Mouse (Mus musculus): ENCODE measurements around the gene Siglecg.
"Not testable (repeated sequence)": the region's sequence is repeated elsewhere in the genome, so short reads cannot be mapped to it uniquely, and the experiment has no call there.

Siglecg gene

DNA sequence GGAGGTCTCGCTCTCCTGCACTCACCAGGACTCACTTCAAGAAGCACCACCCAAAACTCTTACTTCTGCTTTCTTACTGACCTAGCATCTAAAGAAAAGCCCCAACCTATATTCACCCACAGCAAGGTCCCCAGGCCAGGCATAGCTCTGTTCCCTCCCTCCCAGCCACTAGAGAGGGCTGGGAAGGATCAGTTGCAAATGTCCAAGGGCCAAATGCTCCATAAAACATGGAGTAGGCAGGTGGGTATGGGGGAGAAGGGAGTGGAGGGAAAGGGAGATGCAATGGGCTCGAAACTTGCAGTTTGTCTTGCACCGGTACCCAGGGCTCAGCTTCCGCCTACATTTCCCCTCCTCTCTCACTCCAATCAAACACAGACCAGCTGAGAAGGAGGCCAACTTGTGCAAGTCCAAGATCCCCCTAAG, at the start of gene Siglecg:
TSS of gene Siglecg (plus strand) at position 74 of the 423 bp plus-strand sequence.
- no peak for DNase-seq (ENCODE audit: low spot score in 2 of 2)

DNA sequence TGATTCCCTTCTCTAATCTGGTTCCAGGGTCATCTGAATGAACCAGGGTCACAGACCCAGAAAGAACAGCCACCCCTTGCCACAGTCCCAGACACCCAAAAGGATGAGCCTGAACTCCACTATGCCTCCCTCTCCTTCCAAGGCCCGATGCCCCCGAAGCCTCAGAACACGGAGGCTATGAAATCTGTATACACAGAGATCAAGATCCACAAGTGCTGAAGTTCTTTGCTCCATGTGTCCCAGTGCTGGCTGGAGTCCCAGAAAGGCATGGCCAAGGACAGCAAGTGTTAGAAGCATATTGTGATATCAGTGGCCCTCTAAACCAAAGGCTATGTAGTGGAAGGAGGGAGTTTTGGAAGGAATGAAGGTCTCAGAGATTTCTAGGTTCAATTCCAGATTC, 49.4 kb upstream of the Siglecg start:
- DNase-seq (ENCODE audit: low spot score in 2 of 2): no peak

DNA sequence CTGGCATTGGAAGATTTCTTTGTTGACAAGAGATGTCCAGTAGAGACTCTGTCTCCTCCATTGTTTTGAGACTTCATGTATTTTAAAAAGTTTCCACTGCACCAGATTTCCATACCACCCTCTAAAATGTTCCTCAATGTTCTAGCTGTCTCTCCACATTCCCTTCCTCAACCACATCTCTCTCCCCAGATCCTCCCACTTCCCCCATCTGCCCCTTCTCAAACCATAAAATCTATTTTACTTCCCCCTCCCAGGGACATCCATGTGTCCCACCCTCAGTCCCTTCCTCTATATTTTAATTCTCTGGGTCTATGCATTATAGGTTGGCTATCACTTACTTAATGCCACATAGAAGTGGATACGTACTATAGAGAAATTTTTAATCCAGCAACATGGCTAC, 46.6 kb upstream of the Siglecg start:
- no peak for DNase-seq (ENCODE audit: low spot score in 2 of 2)

DNA sequence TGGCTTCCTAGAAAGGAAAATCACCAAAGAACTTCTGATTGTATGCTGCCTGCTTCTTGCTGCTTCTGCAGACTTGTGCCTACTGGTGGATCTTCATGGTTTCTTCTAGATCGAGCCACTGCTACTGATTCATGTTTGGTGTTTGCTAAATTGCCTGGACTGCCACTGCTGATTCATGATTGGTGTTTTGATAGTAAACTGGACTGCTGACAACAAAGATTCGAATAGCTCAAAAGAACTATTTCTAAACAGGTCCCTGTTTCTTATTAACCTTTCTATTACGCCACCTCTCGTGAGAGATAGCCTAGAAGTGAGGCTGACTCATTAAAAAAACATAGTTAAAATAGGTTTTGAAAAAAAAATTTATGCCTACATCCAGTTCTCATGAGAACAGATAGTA, 46.0 kb upstream of the Siglecg start:
- DNase-seq (ENCODE audit: low spot score in 2 of 2): no peak

DNA sequence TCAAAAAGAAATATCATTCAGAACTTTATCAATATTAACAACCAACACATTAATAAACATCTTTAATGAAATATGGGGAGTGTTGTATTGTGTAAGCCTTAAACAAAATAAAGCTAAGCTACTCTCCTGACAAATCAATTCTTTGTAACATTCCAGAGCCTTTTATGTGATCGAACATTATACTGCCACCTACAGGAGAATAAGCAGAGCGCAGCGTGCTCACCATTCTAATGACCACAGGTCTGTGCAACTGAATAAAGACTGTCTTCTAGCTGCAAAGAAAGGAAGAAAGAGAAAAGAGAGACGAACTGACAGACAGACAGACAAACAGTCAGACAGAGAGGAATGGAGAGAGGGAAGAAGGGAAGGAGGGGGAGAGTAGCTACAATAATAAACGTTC, 29.8 kb upstream of the Siglecg start:
- peak; percentile 29 to 60 for DNase-seq (ENCODE audit: low spot score in 2 of 2)

DNA sequence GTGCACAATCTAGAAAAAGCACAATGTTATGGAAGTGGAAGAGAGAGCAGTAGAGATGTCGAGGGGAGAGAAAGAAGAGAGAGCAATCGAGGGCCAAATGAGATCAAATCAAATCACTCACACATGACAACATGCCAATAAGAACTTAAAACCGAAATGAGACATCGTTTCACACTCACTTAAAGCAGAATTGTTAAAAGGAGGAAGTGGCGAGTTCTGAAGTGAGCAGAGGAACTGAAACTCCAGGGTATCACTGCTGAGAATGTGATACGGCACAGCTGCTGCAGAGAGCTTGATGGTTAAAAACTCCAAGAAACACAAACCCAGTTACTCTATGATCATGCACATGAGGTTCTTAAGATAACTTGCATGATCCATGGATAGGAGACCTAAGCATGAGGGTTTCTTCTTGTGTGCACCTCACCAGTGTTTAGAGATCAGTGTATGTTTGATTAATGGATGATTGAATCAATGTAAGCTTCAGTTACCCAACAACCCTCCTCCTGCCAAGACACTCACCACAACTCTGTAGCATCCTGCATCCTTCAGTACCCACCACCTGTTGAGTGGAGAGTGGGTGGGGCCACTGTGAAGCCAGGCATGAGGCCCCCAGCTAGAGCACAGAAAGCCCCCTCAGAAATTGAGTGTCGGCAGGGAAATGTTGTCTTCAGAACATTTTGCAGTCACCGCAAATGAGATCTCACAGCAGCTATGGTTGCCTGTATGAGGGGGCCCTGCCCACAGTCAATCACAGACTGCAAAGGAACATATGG, 15.5 kb upstream of the Siglecg start:
- no peak for DNase-seq (ENCODE audit: low spot score in 2 of 2)

DNA sequence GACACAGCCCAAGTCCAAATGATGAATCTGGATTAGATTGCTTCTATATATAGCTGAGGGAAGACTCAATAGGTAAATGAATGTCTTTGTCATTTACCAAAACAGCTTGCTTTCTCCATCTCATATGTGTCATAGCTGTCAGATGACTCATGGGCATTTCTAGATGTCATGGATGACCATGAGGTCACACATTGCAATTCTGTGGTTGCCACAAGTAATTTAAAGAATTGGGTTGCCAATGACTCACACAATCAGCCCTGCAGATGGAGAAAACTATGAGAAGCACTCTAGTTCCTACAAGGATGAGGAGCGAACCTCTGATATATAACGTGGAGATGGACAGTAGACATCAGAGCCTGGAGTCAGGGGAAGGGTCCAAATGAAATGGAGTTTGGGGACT, 8.5 kb upstream of the Siglecg start:
- DNase-seq (ENCODE audit: low spot score in 2 of 2): no peak

DNA sequence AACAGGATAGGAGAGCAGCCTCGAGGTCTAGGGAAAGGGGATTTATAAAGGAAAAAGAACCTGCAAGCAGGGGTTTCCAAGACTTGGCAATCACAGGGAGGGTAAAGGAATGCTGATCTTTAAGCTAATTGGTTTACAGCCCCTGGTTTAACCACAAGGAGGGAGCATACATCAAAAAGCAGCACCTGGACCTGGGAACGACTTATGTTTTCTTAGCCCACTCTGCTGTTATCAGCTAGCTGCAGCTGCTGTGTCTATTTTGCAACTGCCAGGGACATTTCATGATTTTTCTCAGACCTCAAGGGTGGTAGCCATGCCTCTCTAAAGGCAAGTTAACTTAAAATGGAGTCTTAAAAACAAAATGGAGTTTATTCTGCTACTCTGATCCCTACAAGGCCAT, 5.3 kb upstream of the Siglecg start:
- DNase-seq (ENCODE audit: low spot score in 2 of 2): no peak

DNA sequence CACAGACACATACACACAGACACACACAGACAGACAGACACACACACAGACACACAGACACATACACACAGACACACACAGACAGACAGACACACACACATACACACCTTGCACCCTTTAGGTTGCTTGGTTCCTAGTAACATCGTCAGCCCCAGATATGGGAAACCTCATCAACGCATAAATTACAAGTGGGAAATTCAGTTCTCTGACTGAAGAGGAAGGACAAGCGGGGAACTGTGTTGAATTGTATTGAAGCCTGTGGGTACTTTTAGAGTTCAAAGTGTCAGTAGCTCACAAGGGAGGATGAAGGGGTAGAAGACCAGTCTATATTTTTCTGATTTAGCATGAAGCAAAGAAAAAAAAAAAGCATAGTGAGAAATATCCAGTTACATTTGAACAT, 431 bp upstream of the Siglecg start:
- DNase-seq (ENCODE audit: low spot score in 2 of 2): no peak

DNA sequence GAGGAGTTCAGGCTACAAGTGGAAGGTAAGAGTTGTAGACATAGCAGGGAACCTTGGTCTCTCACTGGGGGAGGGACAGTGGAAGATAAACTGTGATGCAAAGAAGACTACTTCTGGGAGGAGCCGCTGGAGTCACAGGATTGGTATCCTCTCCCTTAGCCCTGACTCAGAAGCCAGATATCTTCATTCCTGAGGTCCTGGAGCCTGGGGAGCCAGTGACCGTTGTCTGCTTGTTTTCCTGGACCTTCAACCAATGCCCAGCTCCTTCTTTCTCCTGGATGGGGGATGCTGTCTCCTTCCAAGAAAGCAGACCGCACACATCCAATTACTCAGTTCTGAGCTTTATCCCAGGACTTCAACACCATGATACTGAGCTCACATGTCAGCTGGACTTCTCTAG, 1.1 kb downstream of the Siglecg start:
- DNase-seq (ENCODE audit: low spot score in 2 of 2): no peak

DNA sequence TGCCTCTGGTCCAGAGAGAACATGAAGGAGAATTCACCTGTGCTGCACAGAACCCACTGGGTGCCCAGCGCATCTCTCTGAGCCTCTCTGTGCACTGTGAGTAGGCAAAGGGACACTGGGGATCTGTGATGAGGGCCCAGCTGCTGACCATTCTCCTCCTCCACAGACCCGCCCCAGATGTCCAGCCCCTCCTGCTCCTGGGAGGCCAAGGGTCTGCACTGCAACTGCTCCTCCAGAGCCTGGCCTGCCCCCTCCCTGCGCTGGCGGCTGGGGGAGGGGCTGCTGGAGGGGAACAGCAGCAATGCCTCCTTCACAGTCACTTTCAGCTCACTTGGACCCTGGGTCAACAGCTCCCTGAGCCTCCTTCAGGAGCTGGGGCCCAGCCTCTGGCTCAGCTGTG, 3.7 kb downstream of the Siglecg start:
- DNase-seq (ENCODE audit: low spot score in 2 of 2): not testable (repeated sequence)

DNA sequence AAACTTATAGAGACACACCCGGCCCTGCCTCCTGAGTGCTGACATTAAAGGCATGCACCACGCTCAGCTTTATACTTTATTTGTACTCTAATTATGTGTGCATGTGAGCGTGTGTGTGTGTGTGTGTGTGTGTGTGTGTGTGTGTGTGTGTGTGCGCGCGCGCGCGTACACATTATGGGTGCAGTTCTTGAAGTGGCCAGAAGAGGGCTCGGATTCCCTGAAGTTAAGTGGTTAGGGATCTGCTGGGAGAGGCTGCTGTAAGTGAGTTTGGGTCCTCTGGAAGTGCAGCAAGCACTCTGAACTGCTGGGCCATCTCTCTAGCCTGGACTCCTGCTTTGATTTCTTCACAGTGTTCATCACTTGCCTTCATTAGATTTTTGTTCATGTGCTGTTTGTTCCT, 9.3 kb downstream of the Siglecg start:
- DNase-seq (ENCODE audit: low spot score in 2 of 2): no peak

DNA sequence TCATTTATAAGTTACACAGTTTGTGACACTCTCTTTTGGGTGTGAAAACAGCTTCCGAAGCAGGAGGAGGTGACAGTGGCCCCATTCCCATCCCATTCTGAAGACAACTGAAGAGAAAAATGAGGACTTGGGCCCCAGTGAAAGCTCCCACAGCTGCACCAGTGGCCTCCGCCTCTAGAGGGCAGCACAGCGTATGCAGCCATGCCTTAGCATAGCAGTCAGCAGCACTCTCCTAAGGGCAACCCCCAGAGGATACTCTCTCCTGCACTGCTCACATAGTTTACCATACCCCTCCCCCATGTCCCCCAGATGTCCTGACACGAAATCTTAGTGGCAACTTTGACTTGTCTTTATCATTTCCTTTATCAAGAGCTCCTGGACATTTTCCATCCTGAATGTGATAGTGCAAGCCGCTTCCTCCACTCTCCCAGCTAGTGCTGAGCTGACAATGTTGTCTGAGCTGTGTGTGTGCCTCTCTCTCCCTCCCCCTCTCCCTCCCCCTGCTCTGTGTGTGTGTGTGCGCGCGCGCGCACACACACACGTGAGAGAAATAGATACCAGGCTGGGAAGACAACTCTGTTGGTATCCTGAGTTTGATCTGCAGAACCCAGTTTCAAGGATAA, 15.1 kb downstream of the Siglecg start:
- DNase-seq (ENCODE audit: low spot score in 2 of 2): peak; percentile 85 to 90

DNA sequence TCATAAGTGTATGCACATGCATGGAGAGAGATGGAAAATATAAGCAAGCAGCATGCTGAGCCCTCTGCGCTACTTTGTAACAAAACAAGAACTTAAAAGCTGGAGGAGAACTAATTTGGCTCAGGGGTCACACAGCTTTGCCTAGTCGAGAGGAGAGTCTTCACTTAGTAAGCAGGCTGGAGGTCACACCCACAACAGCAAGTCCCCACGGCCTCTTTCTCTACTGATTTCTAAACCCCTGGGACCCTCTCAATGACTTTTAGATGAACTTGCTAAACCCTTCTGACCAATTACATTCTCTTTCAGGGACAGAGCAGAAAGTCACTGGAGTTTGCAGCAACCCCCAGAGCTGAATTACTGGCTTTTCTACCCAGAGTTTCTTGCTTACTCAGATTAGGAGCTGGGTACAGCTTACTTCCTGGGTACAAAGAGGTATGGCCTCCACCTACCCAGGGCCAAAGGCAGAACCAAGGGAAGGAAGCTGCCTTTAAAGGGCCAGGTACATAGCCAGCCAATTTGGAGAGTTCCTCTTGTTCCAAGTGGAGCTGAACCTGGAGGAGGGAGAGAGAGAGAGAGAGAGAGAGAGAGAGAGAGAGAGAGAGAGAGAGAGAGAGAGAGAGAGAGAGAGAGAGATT, 16.1 kb downstream of the Siglecg start:
- DNase-seq (ENCODE audit: low spot score in 2 of 2): no peak

DNA sequence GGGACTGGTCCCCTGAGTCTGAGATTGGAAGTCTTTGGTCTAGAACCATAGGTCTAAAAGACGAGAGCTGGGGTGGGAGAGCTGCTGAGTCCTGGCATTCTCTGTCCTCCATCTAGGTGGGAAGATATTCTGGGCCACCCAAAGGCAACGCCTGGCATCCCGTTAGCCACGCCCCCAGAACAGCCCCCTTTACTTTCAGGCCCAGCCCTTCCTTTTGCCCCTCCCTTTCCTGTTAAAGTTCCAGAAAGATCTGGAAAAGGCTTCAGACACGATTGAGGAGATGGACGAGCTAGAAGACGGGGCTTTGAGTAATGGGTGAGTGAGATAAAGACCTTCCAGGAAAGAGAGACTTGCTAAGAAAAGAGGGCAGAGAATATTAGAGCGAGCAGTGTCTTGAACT, 19.4 kb downstream of the Siglecg start, which contains the start of gene Lim2:
TSS of gene Lim2 (plus strand) at position 265 of the 400 bp plus-strand sequence.
- no peak for DNase-seq (ENCODE audit: low spot score in 2 of 2)

DNA sequence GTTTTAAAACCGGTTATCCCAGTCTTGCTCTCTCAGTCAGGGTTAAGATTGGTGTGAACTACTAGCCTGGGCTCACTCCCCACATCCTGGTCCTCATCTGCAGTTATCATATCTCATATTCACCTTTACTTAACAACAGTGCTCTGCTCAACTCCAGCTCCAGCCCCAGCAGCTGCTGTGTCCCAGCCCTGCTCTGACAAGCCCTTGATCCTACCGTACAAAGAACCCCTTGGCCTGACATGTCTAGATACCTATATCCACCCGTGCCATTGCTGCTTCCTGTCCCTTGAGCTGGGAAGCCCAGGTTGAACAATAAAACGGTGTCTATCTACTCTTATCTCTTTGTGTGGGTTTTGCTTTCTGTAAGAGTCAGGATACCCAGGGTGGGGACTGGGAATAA, 21.5 kb downstream of the Siglecg start:
- DNase-seq (ENCODE audit: low spot score in 2 of 2): no peak

DNA sequence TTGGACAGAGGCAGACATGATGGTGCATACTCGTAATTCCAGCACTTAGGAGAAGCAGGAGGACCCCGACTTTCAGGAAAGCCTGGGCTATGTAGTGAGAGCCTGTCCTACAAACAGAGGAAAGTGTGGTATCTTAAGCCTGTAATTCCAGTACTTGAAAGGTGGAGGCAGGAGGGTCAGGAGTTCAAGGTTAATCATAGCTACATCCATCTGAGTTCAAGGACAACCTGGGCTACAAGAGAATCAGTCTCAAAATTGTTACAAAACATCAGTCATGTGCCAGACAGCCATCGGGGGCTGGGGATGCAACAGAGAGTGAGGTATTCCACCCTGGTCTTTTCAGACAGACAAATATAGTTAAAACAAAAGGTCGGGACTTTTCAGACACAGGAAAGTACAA, 24.9 kb downstream of the Siglecg start:
- no peak for DNase-seq (ENCODE audit: low spot score in 2 of 2)

DNA sequence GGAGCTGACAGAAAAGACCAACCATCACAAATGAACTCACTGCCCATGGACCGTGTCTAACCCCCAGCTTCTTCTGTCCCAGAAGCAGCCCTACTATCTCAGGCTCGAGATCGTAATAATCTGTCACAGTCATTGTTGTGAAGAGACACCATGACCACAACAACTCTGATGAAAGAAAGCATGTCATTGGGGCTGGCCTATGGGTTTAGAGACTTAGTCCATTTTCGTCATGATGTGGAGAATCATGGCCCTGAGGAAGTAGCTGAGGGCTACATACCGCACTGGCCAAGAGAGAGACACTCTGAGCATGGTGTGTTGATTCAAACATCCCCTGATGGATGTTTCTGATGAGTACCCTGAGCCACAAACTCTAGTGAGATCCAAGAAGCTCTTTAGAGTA, 26.7 kb downstream of the Siglecg start:
- no peak for DNase-seq (ENCODE audit: low spot score in 2 of 2)

DNA sequence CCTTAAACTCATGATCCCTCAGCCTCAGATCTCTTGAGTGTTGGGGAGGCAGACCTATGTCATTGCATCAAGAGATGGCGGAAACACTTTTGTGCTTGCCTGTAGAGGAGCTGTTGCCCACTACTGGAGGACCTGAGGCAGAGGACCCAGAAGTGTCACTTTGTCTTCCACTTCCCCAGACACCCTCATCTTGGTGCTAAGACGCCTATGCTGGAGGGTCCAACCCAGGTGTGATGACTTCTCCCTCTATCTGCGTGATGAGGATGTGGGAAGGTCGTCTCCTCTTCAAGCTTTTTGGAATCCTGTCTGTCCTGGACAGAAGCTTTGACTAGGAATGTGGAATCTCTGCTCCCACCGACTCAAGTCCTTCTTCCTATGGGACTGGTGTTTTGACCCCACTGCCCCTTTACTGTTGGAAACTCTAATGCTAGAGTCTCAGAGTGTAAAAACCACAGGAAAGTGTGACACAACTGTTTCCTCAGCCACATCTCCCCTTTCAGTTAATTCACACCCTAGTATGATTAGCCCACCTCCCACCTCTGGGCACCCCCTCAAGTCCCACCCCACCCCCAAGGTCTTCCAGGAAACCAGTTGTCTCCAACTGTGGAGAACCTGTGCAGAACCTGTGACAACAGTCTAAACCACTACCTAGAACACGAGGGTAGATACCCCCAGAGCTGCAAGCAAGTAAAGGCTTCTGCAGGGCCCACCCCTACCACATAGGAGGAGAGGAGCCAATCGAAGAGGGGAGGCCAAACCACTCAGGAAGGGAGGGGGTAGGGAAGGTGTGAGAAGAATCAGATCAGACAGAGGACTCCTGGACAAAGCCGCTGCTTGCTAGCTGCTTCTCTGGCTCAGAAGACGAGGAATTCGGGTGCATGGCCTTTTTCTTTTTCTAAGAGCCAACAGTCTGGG, 28.6 kb downstream of the Siglecg start, which contains the start of gene Nkg7:
TSS of gene Nkg7 (plus strand) at position 733 of the 915 bp plus-strand sequence.
- DNase-seq (ENCODE audit: low spot score in 2 of 2): no peak

DNA sequence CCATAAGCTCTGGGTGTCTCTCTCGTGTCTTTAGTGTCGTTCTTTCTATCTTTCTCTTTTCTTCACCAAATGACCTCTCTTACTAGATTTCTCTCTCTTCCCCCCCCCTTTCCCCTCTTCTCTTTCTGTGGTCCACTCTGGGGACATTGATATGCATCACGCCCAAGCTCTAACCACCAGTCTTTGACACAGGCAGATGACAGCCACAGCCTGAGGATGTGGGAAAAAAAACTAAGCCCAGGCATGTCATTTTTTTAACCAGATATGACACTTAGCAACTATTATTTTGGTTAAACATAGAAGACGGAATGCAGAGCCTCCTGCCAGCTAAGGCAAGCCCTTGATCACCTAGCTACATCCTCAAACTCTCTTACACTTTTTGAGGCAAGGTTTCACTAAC, 30.6 kb downstream of the Siglecg start:
- DNase-seq (ENCODE audit: low spot score in 2 of 2): no peak

DNA sequence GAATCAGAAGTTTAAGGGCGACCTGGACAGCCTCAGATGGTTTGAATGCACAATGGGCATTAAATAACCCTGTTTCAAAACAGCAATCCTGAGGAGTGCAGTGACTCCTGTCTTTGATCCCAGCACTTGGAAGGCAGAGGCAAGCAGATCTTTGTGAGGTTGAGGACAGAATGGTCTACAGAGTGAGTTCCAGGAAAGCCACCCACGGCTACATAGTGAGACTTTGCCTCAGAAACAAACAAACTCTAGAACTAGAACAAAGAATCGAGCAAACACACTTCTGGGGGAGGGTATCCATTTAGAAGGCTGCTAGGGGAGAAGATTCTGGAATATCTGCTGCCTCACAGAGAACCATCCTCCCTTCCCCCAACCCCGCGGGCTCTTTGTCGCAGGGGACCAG, 32.5 kb downstream of the Siglecg start, which contains the start of gene Cldnd2:
TSS of gene Cldnd2 (plus strand) at position 301 of the 400 bp plus-strand sequence.
- DNase-seq (ENCODE audit: low spot score in 2 of 2): no peak

DNA sequence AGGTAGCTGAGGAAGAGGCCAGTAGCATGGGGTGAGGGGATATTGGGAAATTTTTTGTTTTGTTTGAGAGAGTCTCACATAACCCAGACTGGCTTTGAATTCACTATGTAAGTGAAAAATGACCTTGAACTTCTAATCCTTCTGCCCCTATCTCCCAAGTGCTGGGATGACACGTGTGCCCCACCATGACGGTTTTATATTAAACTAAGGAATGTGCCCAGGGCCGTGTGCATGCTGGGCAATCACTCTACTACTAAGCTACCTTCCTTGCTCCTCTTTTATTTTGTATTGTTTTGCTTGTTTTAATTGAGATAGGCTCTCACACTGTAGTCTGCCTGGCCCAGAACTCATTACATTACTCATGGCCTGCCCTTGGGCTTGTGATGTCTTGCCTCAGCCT, 33.1 kb downstream of the Siglecg start:
- DNase-seq (ENCODE audit: low spot score in 2 of 2): no peak

Measured in right cerebral cortex, adult 2 months (tissue).